Mouse (Mus musculus) kidney, embryonic 16.5 days (tissue): ENCODE results near the gene Vgll4. TPM values are rescaled to one million over a fixed set of nuclear protein-coding genes. Genes with fewer than 3 reads are reported as not detected.
A peak's percentile ranks its signal among the peaks of the same experiment; 100 is the strongest.

ENCODE experiments used
- ATAC-seq: fragments of 200-750 bp; cut with Nextera tagmentation; 2 replicates; pipeline ENCODE4 v1.8.0; 2017; ENCODE audit warnings: moderate TSS enrichment; ENCODE audit not compliant: low FRiP score, low TSS enrichment
- H3K27ac ChIP-seq: fragments of 300-500 bp; sonication (generic); 2 replicates; pipeline ENCODE4 v1.5.1; 2014; ENCODE audit warnings: low read length
- H3K27me3 ChIP-seq: fragments of 300-500 bp; sonication (generic); 2 replicates; pipeline ENCODE4 v1.6.1; 2014; ENCODE audit warnings: low read length, control low read depth, mixed read lengths; ENCODE audit not compliant: insufficient read depth
- H3K36me3 ChIP-seq: fragments of 300-500 bp; sonication (generic); 2 replicates; pipeline ENCODE4 v1.6.1; 2014; ENCODE audit warnings: low read length, control low read depth, mixed read lengths; ENCODE audit not compliant: insufficient read depth
- H3K4me1 ChIP-seq: fragments of 300-500 bp; sonication (generic); 2 replicates; pipeline ENCODE4 v1.6.1; 2014; ENCODE audit warnings: low read length, control low read depth, mixed read lengths; ENCODE audit not compliant: insufficient read depth
- H3K4me2 ChIP-seq: fragments of 300-500 bp; sonication (generic); replicated peaks from 2 replicates; pipeline ENCODE4 v1.6.1; 2014; ENCODE audit warnings: low read depth, low read length
- H3K4me3 ChIP-seq: fragments of 300-500 bp; sonication (generic); 2 replicates; pipeline ENCODE4 v1.5.1; 2014; ENCODE audit warnings: mild to moderate bottlenecking, low read length
- H3K9ac ChIP-seq: fragments of 300-500 bp; sonication (generic); replicated peaks from 2 replicates; pipeline ENCODE4 v1.6.1; 2014; ENCODE audit warnings: low read length
- H3K9me3 ChIP-seq: fragments of 300-500 bp; sonication (generic); 2 replicates; pipeline ENCODE4 v1.6.1; 2016; ENCODE audit warnings: low read length, control low read depth
- WGBS: fragments of 180-500 bp; shearing (Covaris S2); extraction: QIAGEN DNeasy Blood & Tissue Kit; methylation state at CpG from one replicate; pipeline ENCODE4 v1.1.7; 2014; 5-methylcytosine and 5-hydroxymethylcytosine counted together
- polyA plus RNA-seq: library from polyadenylated mRNA; unstranded; fragments of >200 nt; fragmentation: Nextera tagmentation; extraction: Ambion mirVana; gene quantifications from 2 replicates; pipeline ENCODE4 v1.2.1, GENCODE M21; 2015

Vgll4 gene
- polyA plus RNA-seq, 1 experiment from 2014 or later, result 114 TPM

GRCm38 (mm10) chr6:114904233-114904632, 65.6 kb downstream of the Vgll4 start:
- no peak for ATAC-seq
- no peaks in the 10 kb centered on the region for H3K27me3 ChIP-seq
- no peak overlapping the region for H3K27ac ChIP-seq
- WGBS, result 60% methylated on average over 6 of the region's 6 CpGs
- H3K9me3 ChIP-seq, result no peaks in the 10 kb centered on the region
- no peak overlapping the region for H3K4me2 ChIP-seq
- no peaks in the 10 kb centered on the region for H3K36me3 ChIP-seq
- H3K4me1 ChIP-seq, result peaks cover 58% of the 10 kb centered on the region
- no peak overlapping the region for H3K9ac ChIP-seq
- H3K4me3 ChIP-seq, result no peak overlapping the region

GRCm38 (mm10) chr6:114901921-114902320, 67.9 kb downstream of the Vgll4 start:
- Histone ChIP-seq H3K9ac (peak overlapping the region; percentile 31; the same call in 1 of the 2 replicates), H3K27ac (peak overlapping the region; percentile 66), H3K4me2 (peak overlapping the region; percentile 38), H3K4me3 (no peak overlapping the region), H3K36me3 (peaks cover 2% of the 10 kb centered on the region; the same call in 1 of the 2 replicates), H3K4me1 (peaks cover 52% of the 10 kb centered on the region), H3K27me3 (no peaks in the 10 kb centered on the region), H3K9me3 (no peaks in the 10 kb centered on the region)
- WGBS, result 15% methylated on average over 4 of the region's 4 CpGs
- peak; percentile 43; the same call in 1 of the 2 replicates for ATAC-seq

GRCm38 (mm10) chr6:114901321-114901824, 68.4 kb downstream of the Vgll4 start:
- Histone ChIP-seq H3K4me2 (peak overlapping the region; percentile 38), H3K4me1 (peaks cover 52% of the 10 kb centered on the region), H3K9me3 (no peaks in the 10 kb centered on the region), H3K4me3 (no peak overlapping the region), H3K27ac (peak overlapping the region; percentile 66), H3K27me3 (no peaks in the 10 kb centered on the region), H3K36me3 (peaks cover 5% of the 10 kb centered on the region; the same call in 1 of the 2 replicates), H3K9ac (peak overlapping the region; percentile 31)
- ATAC-seq, result peak; percentile 67
- 4% methylated on average over 12 of the region's 12 CpGs for WGBS

GRCm38 (mm10) chr6:114900194-114900593, 69.6 kb downstream of the Vgll4 start:
- no peak for ATAC-seq
- H3K27me3 ChIP-seq, result no peaks in the 10 kb centered on the region
- H3K27ac ChIP-seq, result peak overlapping the region; percentile 83
- peak overlapping the region; percentile 17 for H3K4me3 ChIP-seq
- H3K4me1 ChIP-seq, result peaks cover 52% of the 10 kb centered on the region
- WGBS, result 19% methylated on average over 10 of the region's 10 CpGs
- no peaks in the 10 kb centered on the region for H3K9me3 ChIP-seq
- H3K36me3 ChIP-seq, result peaks cover 8% of the 10 kb centered on the region; the same call in 1 of the 2 replicates
- H3K4me2 ChIP-seq, result peak overlapping the region; percentile 44
- H3K9ac ChIP-seq, result peak overlapping the region; percentile 48; the same call in 1 of the 2 replicates

GRCm38 (mm10) chr6:114899652-114900051, 70.1 kb downstream of the Vgll4 start:
- Histone ChIP-seq H3K4me2 (peak overlapping the region; percentile 44), H3K9me3 (no peaks in the 10 kb centered on the region), H3K36me3 (peaks cover 8% of the 10 kb centered on the region; the same call in 1 of the 2 replicates), H3K27me3 (no peaks in the 10 kb centered on the region), H3K27ac (peak overlapping the region; percentile 83), H3K9ac (no peak overlapping the region; the same call in 1 of the 2 replicates), H3K4me3 (peak overlapping the region; percentile 17), H3K4me1 (peaks cover 53% of the 10 kb centered on the region)
- peak; percentile 47; the same call in 1 of the 2 replicates for ATAC-seq
- 5% methylated on average over 7 of the region's 7 CpGs for WGBS

- peaks cover 52% of the 10 kb centered on the region for H3K4me1 ChIP-seq
- H3K9ac ChIP-seq, result no peak overlapping the region
- WGBS, result 93% methylated on average over 4 of the region's 4 CpGs
- H3K27ac ChIP-seq, result no peak overlapping the region
- peaks cover 8% of the 10 kb centered on the region; the same call in 1 of the 2 replicates for H3K36me3 ChIP-seq
- no peaks in the 10 kb centered on the region for H3K27me3 ChIP-seq
- H3K9me3 ChIP-seq, result no peaks in the 10 kb centered on the region
- no peak for ATAC-seq
- no peak overlapping the region for H3K4me2 ChIP-seq
- no peak overlapping the region for H3K4me3 ChIP-seq
Measured at GRCm38 (mm10) chr6:114898949-114899348, 70.8 kb downstream of the Vgll4 start.

GRCm38 (mm10) chr6:114896281-114896680, 73.5 kb downstream of the Vgll4 start:
- Histone ChIP-seq H3K9ac (no peak overlapping the region), H3K27me3 (no peaks in the 10 kb centered on the region), H3K9me3 (no peaks in the 10 kb centered on the region), H3K36me3 (peaks cover 8% of the 10 kb centered on the region; the same call in 1 of the 2 replicates), H3K27ac (no peak overlapping the region), H3K4me1 (peaks cover 52% of the 10 kb centered on the region), H3K4me3 (no peak overlapping the region), H3K4me2 (no peak overlapping the region)
- 80% methylated on average over 2 of the region's 2 CpGs for WGBS
- ATAC-seq, result no peak

- ATAC-seq, result no peak
- Histone ChIP-seq H3K27ac (no peak overlapping the region), H3K4me1 (peaks cover 52% of the 10 kb centered on the region), H3K4me2 (no peak overlapping the region), H3K4me3 (no peak overlapping the region), H3K9me3 (no peaks in the 10 kb centered on the region), H3K27me3 (no peaks in the 10 kb centered on the region), H3K9ac (no peak overlapping the region), H3K36me3 (peaks cover 11% of the 10 kb centered on the region; the same call in 1 of the 2 replicates)
- 84% methylated on average over 7 of the region's 7 CpGs for WGBS
Measured at GRCm38 (mm10) chr6:114895191-114895590, 74.6 kb downstream of the Vgll4 start.

- Histone ChIP-seq H3K27ac (no peak overlapping the region), H3K9me3 (no peaks in the 10 kb centered on the region)
Measured at GRCm38 (mm10) chr6:114894548-114895106, 75.2 kb downstream of the Vgll4 start.

More at GRCm38 (mm10) chr6:114894548-114895106, 75.2 kb downstream of the Vgll4 start:
- Histone ChIP-seq H3K4me2 (no peak overlapping the region), H3K4me1 (peaks cover 48% of the 10 kb centered on the region), H3K4me3 (no peak overlapping the region), H3K36me3 (peaks cover 13% of the 10 kb centered on the region; the same call in 1 of the 2 replicates), H3K9ac (no peak overlapping the region), H3K27me3 (no peaks in the 10 kb centered on the region)
- ATAC-seq, result no peak
- 61% methylated on average over 4 of the region's 4 CpGs for WGBS
